Mouse (Mus musculus) urinary bladder, adult 2 months (tissue): ENCODE data around the gene Gm11077. TPM values are rescaled to one million over a fixed set of nuclear protein-coding genes. Genes with fewer than 3 reads are reported as not detected.

Source experiments
- DNase-seq: peaks from one replicate; pipeline ENCODE4 v3.0.0; 2022; ENCODE audit warnings: low spot score
- polyA plus RNA-seq: library from polyadenylated mRNA; depleted of rRNA; stranded (reverse); fragments of >200 nt; gene quantifications from 2 replicates; pipeline ENCODE4 v1.2.3, GENCODE M21; 2012; rRNA removed

Gm11077 gene
- polyA plus RNA-seq, 1 experiment, result not detected

- DNase-seq, result no peak
Measured at GRCm38 (mm10) chr6:140747591-140747990, 18.5 kb downstream of the Gm11077 start.

- no peak for DNase-seq
Measured at GRCm38 (mm10) chr6:140750371-140751080, 21.4 kb downstream of the Gm11077 start.

GRCm38 (mm10) chr6:140766365-140766764, 37.3 kb downstream of the Gm11077 start:
- DNase-seq, result no peak

- DNase-seq, result no peak
Measured at GRCm38 (mm10) chr6:140767237-140767636, 38.2 kb downstream of the Gm11077 start.

- DNase-seq, result no peak
Measured at GRCm38 (mm10) chr6:140768180-140768579, 39.1 kb downstream of the Gm11077 start.

GRCm38 (mm10) chr6:140768859-140769640, 40.0 kb downstream of the Gm11077 start:
- no peak for DNase-seq

GRCm38 (mm10) chr6:140776274-140776673, 47.2 kb downstream of the Gm11077 start:
- no peak for DNase-seq

GRCm38 (mm10) chr6:140782524-140782923, 53.4 kb downstream of the Gm11077 start:
- DNase-seq, result no peak

- DNase-seq, result no peak
Measured at GRCm38 (mm10) chr6:140786058-140786457, 57.0 kb downstream of the Gm11077 start.

GRCm38 (mm10) chr6:140789850-140790249, 60.8 kb downstream of the Gm11077 start:
- no peak for DNase-seq

GRCm38 (mm10) chr6:140793676-140794262, 64.7 kb downstream of the Gm11077 start:
- no peak for DNase-seq

- no peak for DNase-seq
Measured at GRCm38 (mm10) chr6:140798841-140799240, 69.8 kb downstream of the Gm11077 start.

- no peak for DNase-seq
Measured at GRCm38 (mm10) chr6:140799435-140800040, 70.5 kb downstream of the Gm11077 start.

- DNase-seq, result no peak
Measured at GRCm38 (mm10) chr6:140800587-140800986, 71.5 kb downstream of the Gm11077 start.

Other genes with a start within 250 kb of the Gm11077 start
- 32.5 and 38.1 TPM in 2 replicates for gene Aebp2, start 106.6 kb upstream of the Gm11077 start, polyA plus RNA-seq